Mouse (Mus musculus): ENCODE data around the gene Mrps22. TPM values are rescaled to one million over a fixed set of nuclear protein-coding genes. Genes with fewer than 3 reads are reported as not detected.

Gene Mrps22
- polyA plus RNA-seq, 1 experiment from 2014 or later, result 61.1 TPM

- ATAC-seq (ENCODE audit: low read depth) (peak; percentile 99), DNase-seq (peak; percentile 98)
- Histone ChIP-seq H3K4me1 (replicated peaks) (peaks cover 31% of the 10 kb centered on the region), H3K9me3 (replicated peaks) (no peaks in the 10 kb centered on the region), H3K4me3 (replicated peaks) (peak within 1 kb of the TSS; percentile 99), H3K36me3 (peaks cover 6% of the 10 kb centered on the region), H3K9ac (peak within 1 kb of the TSS; percentile 95), H3K27me3 (peaks cover 4% of the 10 kb centered on the region; the same call in 1 of the 2 replicates), H3K27ac (peak within 1 kb of the TSS; percentile 89), H3K4me2 (peak within 1 kb of the TSS; percentile 88)
- under 1% methylated on average over 76 of the region's 76 CpGs for WGBS (ENCODE audit: insufficient replicate concordance)
Observed at GRCm38 (mm10) chr9:98563137-98564126, 38.0 kb downstream of the Mrps22 start, which contains the start of gene Copb2. Gene Copb2, plus strand, starts transcription at chr9:98563721.

GRCm38 (mm10) chr9:98544042-98544441 lies 57.4 kb downstream of the Mrps22 start:
- no peak overlapping the region for H3K9ac ChIP-seq
- WGBS (ENCODE audit: insufficient replicate concordance), result 66% methylated on average over 3 of the region's 3 CpGs
- H3K4me2 ChIP-seq, result no peak overlapping the region
- H3K4me3 ChIP-seq (replicated peaks), result no peak overlapping the region
- no peaks in the 10 kb centered on the region for H3K36me3 ChIP-seq
- H3K9me3 ChIP-seq (replicated peaks), result no peaks in the 10 kb centered on the region
- no peaks in the 10 kb centered on the region for H3K4me1 ChIP-seq (replicated peaks)
- no peak for DNase-seq
- no peak for ATAC-seq (ENCODE audit: low read depth)
- no peaks in the 10 kb centered on the region for H3K27me3 ChIP-seq
- H3K27ac ChIP-seq, result no peak overlapping the region

Other genes with a start within 250 kb of the Mrps22 start
- 31.7 and 34.3 TPM in 2 replicates for gene Rbp1, start 178.7 kb downstream of the Mrps22 start, polyA plus RNA-seq (2015; fragmentation: Nextera tagmentation; extraction: Ambion mirVana)
- gene Rbp2, start 115.5 kb downstream of the Mrps22 start, polyA plus RNA-seq (2015; fragmentation: Nextera tagmentation; extraction: Ambion mirVana), result 2.9 and 4.4 TPM in 2 replicates
- 77.7 and 94.8 TPM in 2 replicates for gene Copb2, start 37.9 kb downstream of the Mrps22 start, polyA plus RNA-seq (2015; fragmentation: Nextera tagmentation; extraction: Ambion mirVana)
- gene Prr23a1, start 240.8 kb upstream of the Mrps22 start, polyA plus RNA-seq (2015; fragmentation: Nextera tagmentation; extraction: Ambion mirVana), result not detected in 2 replicates